Mouse (Mus musculus): ENCODE measurements around the gene Bcl7b. TPM values are rescaled to one million over a fixed set of nuclear protein-coding genes. Genes with fewer than 3 reads are reported as not detected.

Bcl7b gene
- 50.1 and 50.2 TPM in 2 replicates for polyA plus RNA-seq (2016; fragmentation: Nextera tagmentation; extraction: Ambion mirVana)

DNA sequence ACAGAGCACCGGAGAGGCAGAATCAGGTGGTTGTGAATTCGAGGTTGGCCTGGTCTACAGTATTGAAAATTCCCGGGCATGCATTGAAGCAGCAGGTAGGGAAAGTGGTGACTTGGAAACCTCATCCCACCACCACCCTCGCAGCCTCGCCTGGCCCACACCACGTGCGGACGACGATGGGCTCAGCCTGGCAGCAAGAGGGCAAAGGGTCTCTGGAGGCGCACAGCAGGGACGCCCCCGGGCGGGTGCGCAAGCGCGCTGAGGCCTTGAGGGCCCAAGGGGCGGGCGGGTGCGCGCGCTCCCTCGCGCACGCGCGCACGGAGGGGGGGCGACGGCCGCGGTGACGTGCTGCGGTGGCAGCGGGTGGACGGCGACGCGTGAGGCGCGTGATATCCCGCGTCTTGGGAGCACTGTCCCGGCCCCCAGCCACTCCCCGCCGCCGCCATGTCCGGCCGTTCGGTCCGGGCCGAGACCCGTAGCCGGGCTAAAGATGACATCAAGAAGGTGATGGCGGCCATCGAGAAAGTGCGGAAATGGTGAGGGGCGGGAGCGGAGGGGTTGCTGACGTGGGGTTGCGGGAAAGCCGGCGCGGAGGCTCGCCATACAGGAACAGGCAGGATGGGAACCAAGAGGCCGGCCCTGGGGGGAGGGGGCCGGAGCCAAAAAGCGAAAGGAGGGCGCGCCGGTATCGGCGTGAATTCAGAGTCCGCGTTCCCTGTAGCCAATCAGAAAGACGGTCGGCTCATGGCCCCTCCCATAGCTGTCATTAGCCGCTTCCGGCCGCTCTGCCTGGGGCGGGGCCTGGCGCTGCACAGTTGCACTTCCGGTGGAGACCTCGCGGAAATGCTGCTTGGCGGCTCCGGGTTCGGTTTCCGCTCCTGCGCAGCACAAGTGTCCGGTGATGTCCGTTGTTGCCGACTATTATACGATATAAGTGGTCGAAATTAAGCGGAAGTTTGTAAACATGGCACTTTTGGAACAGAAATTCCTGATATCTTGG lies at the start of gene Bcl7b:
TSS of gene Bcl7b (plus strand) at position 221 of the 1,000 bp plus-strand sequence.
- H3K27me3 ChIP-seq (replicated peaks), result no peaks in the 10 kb centered on the region
- H3K4me3 ChIP-seq, result peak within 1 kb of the TSS; percentile 57
- peaks cover 25% of the 10 kb centered on the region for H3K36me3 ChIP-seq
- ATAC-seq (ENCODE audit: low FRiP score, low read depth), result peak; percentile 99
- peak within 1 kb of the TSS; percentile 78 for H3K4me2 ChIP-seq (replicated peaks)
- peaks cover 14% of the 10 kb centered on the region for H3K4me1 ChIP-seq
- H3K9ac ChIP-seq, result peak within 1 kb of the TSS; percentile 76
- no peaks in the 10 kb centered on the region for H3K9me3 ChIP-seq
- H3K27ac ChIP-seq, result peak within 1 kb of the TSS; percentile 94
- WGBS, result 2% methylated on average over 94 of the region's 95 CpGs

DNA sequence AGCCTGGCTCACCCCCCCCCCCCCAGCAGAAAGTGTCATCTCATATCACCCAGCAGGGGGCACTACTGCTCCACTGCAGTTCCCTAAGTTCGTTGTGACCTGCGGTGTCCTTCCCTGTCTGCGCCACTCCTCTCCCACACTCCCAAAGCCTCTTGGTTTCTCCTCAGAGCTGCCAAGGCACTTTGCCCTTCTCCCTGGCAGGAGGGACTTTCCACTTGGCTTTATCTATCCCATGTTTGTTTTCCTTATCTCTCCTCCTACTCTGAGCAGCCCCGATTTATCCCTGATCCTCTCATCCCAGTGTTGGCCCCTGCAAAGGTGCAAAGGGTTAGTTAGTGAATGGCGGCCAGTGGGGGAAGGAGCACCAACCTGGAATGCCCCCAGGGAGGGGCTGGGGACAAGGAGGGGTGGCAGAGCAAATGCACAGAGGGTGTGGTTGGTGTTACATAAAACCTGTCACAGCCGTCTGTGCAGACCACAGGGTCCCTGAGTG lies 49.4 kb upstream of the Bcl7b start:
- Histone ChIP-seq H3K27me3 (replicated peaks) (0 out of 2 replicates have a peak, but pooled peaks cover 5% of the 10 kb centered on the region), H3K36me3 (no peaks in the 10 kb centered on the region), H3K9ac (no peak overlapping the region), H3K4me1 (no peaks in the 10 kb centered on the region), H3K9me3 (no peaks in the 10 kb centered on the region), H3K4me3 (no peak overlapping the region), H3K27ac (no peak overlapping the region), H3K4me2 (replicated peaks) (no peak overlapping the region)
- WGBS, result 24% methylated on average over 6 of the region's 6 CpGs
- no peak for ATAC-seq (ENCODE audit: low FRiP score, low read depth)

DNA sequence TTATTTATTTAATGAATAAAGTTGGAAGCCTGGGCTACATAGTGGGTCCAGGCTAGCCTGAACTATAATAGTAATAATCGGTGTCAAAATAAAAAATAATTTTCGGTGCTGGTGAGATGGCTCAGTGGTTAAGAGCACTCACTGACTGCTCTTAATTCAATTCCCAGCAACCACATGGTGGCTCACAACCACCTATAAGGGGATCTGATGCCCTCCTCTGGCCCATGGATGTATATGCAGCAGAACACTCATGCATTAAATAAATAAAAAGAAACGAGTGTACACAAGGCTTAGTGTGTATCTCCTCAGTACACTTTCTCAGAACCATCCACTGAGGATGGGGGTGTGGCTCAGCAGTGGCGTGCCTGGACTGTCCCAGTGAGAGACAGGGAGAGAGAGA lies 47.3 kb upstream of the Bcl7b start:
- Histone ChIP-seq H3K9me3 (no peaks in the 10 kb centered on the region), H3K27ac (no peak overlapping the region), H3K36me3 (no peaks in the 10 kb centered on the region), H3K4me3 (no peak overlapping the region), H3K9ac (no peak overlapping the region), H3K4me1 (no peaks in the 10 kb centered on the region), H3K27me3 (replicated peaks) (0 out of 2 replicates have a peak, but pooled peaks cover 5% of the 10 kb centered on the region), H3K4me2 (replicated peaks) (no peak overlapping the region)
- ATAC-seq (ENCODE audit: low FRiP score, low read depth), result no peak
- WGBS, result 64% methylated on average over 4 of the region's 4 CpGs

DNA sequence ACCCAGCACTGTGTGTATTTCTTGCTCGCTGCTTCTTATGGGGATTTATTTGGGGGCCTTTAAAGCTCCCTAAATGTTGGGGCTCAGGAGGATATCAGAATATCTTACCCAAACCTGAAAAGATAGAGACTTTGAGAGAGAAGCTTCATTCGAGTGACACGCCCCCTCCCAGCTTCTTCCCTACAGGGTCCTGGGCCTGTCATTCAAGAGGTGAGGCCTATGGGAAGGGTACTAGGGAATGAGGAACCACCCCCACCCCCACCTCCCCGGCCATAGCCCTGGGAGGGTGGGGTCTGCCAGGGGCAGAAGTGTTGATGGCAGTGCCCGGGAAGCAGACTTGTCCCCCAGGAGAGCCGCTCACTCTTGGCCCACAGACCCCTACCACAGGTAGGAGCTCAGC lies 42.0 kb upstream of the Bcl7b start:
- WGBS, result 66% methylated on average over 6 of the region's 6 CpGs
- H3K4me2 ChIP-seq (replicated peaks), result no peak overlapping the region
- no peaks in the 10 kb centered on the region for H3K4me1 ChIP-seq
- H3K36me3 ChIP-seq, result no peaks in the 10 kb centered on the region
- no peak for ATAC-seq (ENCODE audit: low FRiP score, low read depth)
- H3K9me3 ChIP-seq, result no peaks in the 10 kb centered on the region
- no peak overlapping the region for H3K9ac ChIP-seq
- 0 out of 2 replicates have a peak, but pooled peaks cover 5% of the 10 kb centered on the region for H3K27me3 ChIP-seq (replicated peaks)
- no peak overlapping the region for H3K27ac ChIP-seq
- H3K4me3 ChIP-seq, result no peak overlapping the region

DNA sequence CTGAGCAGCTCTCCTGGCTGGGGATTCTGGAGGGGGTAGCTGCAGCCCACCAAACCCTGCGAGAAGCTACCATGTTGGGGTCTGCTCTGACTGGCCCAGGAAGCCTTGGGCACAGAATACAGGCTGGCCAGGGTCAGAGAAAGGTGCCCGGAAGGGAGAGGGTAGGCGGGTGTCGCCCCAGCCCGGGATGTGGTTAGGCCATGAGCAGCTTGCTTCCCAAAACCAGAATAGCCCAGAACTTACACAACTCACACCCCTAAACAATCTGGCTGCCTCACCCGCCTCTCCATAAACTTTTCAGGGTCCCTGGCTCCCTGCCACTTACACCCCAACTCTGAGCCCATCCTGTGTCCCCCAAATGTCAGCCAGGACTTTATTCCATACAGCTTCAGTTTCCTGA lies 40.4 kb upstream of the Bcl7b start:
- Histone ChIP-seq H3K27ac (no peak overlapping the region), H3K4me2 (replicated peaks) (no peak overlapping the region), H3K4me1 (no peaks in the 10 kb centered on the region), H3K36me3 (no peaks in the 10 kb centered on the region), H3K27me3 (replicated peaks) (peaks cover 11% of the 10 kb centered on the region), H3K4me3 (no peak overlapping the region), H3K9me3 (no peaks in the 10 kb centered on the region), H3K9ac (no peak overlapping the region)
- no peak for ATAC-seq (ENCODE audit: low FRiP score, low read depth)
- WGBS, result 79% methylated on average over 6 of the region's 6 CpGs

DNA sequence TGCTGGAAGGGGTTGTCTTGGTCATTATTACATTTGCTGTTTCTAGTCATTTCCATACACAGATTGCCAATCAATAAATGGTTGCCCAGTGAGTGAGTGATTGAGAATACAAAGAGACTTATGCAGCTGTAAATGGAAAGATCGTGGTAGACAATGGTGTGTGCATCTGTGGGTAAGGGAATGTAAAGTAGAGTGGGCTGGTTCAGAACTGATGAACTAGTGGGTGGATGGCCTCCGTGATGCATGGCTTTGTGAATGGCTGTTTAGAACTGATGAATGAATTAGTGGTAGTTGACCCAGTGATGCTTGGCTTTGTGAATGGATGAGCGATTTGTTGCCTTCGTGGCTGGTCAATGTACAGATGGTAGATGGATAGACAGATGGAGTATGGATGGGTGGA lies 38.3 kb upstream of the Bcl7b start:
- Histone ChIP-seq H3K27ac (no peak overlapping the region), H3K36me3 (no peaks in the 10 kb centered on the region), H3K4me3 (no peak overlapping the region), H3K9ac (no peak overlapping the region), H3K4me1 (no peaks in the 10 kb centered on the region), H3K9me3 (no peaks in the 10 kb centered on the region), H3K4me2 (replicated peaks) (no peak overlapping the region), H3K27me3 (replicated peaks) (peaks cover 30% of the 10 kb centered on the region)
- 85% methylated on average over 4 of the region's 4 CpGs for WGBS
- ATAC-seq (ENCODE audit: low FRiP score, low read depth), result no peak

DNA sequence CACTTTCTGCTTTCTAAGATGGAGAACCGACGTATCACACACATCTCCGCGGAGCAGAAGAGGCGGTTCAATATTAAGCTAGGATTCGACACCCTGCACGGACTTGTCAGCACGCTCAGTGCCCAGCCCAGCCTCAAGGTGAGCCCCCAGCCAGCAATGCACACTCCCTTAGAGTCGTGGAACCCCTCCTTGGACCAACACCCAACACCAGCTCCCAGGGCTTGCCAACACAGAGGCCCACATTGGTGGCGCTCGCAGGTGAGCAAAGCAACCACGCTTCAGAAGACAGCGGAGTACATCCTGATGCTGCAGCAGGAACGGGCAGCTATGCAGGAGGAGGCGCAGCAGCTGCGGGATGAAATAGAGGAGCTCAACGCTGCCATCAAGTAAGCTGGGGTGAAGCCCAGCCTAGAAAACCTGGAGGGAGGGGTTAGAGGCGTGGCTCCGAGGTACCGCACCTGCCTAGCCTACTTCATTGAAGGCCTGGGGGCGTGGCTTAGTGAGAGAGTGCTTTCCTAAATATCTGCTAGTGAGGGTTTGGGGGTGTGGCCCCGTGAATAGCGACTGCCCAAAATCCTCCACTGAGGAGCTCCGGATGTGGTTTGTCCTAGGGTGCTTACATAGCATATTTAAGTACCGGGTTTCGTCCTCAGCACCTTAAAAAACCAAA lies 34.2 kb upstream of the Bcl7b start:
- Histone ChIP-seq H3K4me1 (no peaks in the 10 kb centered on the region), H3K27ac (no peak overlapping the region), H3K4me3 (0 out of 2 replicates have a peak overlapping the region, but pooled peaks have one; percentile 7), H3K36me3 (no peaks in the 10 kb centered on the region), H3K4me2 (replicated peaks) (peak overlapping the region; percentile 35), H3K9ac (no peak overlapping the region), H3K27me3 (replicated peaks) (peaks cover 37% of the 10 kb centered on the region), H3K9me3 (no peaks in the 10 kb centered on the region)
- WGBS, result 6% methylated on average over 26 of the region's 26 CpGs
- no peak for ATAC-seq (ENCODE audit: low FRiP score, low read depth)

DNA sequence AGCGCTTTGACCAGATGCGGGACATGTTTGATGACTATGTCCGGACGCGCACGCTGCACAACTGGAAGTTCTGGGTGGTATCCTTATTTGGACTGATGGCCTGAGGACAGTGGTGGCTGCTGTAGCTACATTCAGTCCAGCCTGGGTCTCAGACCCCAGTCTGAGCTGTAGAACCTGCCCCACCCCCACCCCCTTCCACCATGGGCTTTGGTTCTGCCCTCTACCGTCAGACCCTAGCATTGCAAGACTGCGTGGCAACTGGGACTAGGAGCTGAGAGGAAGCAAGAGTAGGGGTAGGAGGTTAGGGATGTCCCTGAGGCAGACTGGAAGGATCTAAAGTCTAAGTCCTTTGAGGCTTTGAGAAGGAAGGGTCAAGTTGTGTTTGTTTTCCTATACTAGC lies 33.5 kb upstream of the Bcl7b start:
- WGBS, result 1% methylated on average over 8 of the region's 8 CpGs
- Histone ChIP-seq H3K4me2 (replicated peaks) (peak overlapping the region; percentile 35), H3K36me3 (no peaks in the 10 kb centered on the region), H3K27ac (no peak overlapping the region), H3K27me3 (replicated peaks) (peaks cover 37% of the 10 kb centered on the region), H3K9ac (no peak overlapping the region), H3K4me1 (no peaks in the 10 kb centered on the region), H3K9me3 (no peaks in the 10 kb centered on the region), H3K4me3 (0 out of 2 replicates have a peak overlapping the region, but pooled peaks have one; percentile 7)
- no peak for ATAC-seq (ENCODE audit: low FRiP score, low read depth)

DNA sequence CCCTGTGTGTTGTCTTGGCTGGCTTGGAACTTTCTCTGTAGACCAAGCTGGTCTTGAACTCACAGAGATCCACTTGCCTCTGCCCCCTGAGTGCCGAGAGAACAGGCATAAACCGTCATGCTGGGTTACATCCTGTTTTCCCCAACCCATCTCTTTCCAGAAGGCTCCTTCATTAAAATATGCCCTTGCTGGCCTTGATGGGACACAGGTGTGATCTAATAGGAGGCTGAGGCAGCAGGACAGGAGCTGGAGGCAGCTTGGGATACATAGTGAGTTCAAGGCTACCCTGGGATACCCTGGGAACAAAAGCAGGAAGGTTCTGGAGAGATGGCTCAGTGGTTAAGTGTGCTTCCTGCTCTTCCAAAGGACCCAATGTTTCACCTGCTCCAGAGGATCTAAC lies 28.2 kb upstream of the Bcl7b start:
- 68% methylated on average over 2 of the region's 2 CpGs for WGBS
- Histone ChIP-seq H3K9ac (no peak overlapping the region), H3K9me3 (no peaks in the 10 kb centered on the region), H3K4me1 (no peaks in the 10 kb centered on the region), H3K36me3 (no peaks in the 10 kb centered on the region), H3K4me2 (replicated peaks) (no peak overlapping the region), H3K4me3 (no peak overlapping the region), H3K27me3 (replicated peaks) (peaks cover 6% of the 10 kb centered on the region; the same call in 1 of the 2 replicates), H3K27ac (no peak overlapping the region)
- no peak for ATAC-seq (ENCODE audit: low FRiP score, low read depth)

DNA sequence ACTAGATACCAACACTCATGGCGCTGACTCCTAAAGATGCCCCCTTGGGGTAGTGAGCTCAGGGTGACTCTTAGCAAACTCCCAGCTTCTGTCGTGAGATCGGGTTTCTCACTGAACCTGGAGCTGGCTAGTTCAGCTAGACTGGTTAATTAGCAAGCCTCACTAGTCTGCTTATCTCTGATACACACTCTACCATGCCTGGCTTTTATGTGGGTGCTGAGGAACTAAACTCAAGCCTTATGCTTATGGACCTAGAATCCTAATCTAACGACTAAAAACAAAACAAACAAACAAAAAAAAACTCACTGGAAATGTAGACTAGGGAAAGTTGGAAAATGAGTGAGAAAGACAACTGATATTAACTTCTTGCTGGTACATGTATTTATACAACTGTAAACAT lies 23.6 kb upstream of the Bcl7b start:
- no peaks in the 10 kb centered on the region for H3K9me3 ChIP-seq
- H3K27ac ChIP-seq, result no peak overlapping the region
- no peaks in the 10 kb centered on the region for H3K27me3 ChIP-seq (replicated peaks)
- H3K4me3 ChIP-seq, result no peak overlapping the region
- 62% methylated on average over 4 of the region's 4 CpGs for WGBS
- H3K4me1 ChIP-seq, result no peaks in the 10 kb centered on the region
- no peaks in the 10 kb centered on the region for H3K36me3 ChIP-seq
- H3K4me2 ChIP-seq (replicated peaks), result no peak overlapping the region
- no peak overlapping the region for H3K9ac ChIP-seq
- no peak for ATAC-seq (ENCODE audit: low FRiP score, low read depth)

DNA sequence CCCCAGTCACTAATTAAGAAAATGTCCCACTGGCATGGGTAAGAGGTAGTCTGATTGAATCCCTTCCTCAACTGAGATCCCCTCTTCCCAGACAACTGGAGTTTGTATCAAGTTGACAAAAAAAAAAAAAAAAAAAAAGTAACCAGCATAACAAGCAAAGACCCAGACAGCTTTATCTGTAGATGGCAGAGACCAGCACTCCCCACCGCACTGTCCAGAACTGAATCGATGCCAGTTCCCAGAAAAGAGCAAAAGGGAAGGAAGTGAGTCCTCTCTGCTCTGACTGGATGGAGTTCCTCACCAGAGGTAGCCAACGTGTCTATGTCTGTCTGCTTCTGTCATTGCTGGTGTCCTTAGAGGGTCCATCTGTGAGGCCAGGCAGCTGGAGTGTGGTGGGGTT lies 22.6 kb upstream of the Bcl7b start:
- 0 out of 2 replicates have a peak, but pooled peaks cover 3% of the 10 kb centered on the region for H3K4me1 ChIP-seq
- no peak for ATAC-seq (ENCODE audit: low FRiP score, low read depth)
- no peaks in the 10 kb centered on the region for H3K27me3 ChIP-seq (replicated peaks)
- no peaks in the 10 kb centered on the region for H3K9me3 ChIP-seq
- no peak overlapping the region for H3K4me3 ChIP-seq
- H3K4me2 ChIP-seq (replicated peaks), result no peak overlapping the region
- H3K36me3 ChIP-seq, result no peaks in the 10 kb centered on the region
- no peak overlapping the region for H3K27ac ChIP-seq
- WGBS, result 86% methylated on average over 3 of the region's 3 CpGs
- H3K9ac ChIP-seq, result no peak overlapping the region

DNA sequence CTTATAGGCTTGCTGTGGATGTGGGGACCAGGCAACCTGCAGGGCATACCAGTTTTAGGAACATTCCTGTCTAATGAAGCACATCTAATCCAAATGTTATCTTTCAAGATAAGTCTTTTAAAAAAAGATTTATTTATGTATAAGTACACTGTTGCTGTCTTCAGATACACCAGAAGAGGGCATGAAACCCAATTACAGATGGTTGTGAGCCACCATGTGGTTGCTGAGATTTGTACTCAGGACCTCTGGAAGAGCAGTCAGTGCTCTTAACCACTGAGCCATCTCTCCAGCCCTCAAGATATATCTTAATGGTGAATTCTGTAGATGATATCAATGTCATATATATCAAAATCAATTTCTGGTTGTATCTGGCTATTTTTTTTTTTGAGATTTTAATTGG lies 22.1 kb upstream of the Bcl7b start:
- Histone ChIP-seq H3K27ac (no peak overlapping the region), H3K36me3 (no peaks in the 10 kb centered on the region), H3K4me1 (0 out of 2 replicates have a peak, but pooled peaks cover 3% of the 10 kb centered on the region), H3K4me2 (replicated peaks) (no peak overlapping the region), H3K9me3 (no peaks in the 10 kb centered on the region), H3K27me3 (replicated peaks) (no peaks in the 10 kb centered on the region), H3K4me3 (no peak overlapping the region), H3K9ac (no peak overlapping the region)
- no peak for ATAC-seq (ENCODE audit: low FRiP score, low read depth)
